Mouse (Mus musculus) midbrain, postnatal 0 days (tissue): ENCODE results near the gene Stab2. TPM values are rescaled to one million over a fixed set of nuclear protein-coding genes. Genes with fewer than 3 reads are reported as not detected.
A peak's percentile ranks its signal among the peaks of the same experiment; 100 is the strongest.

Experiments
- ATAC-seq: fragments of 200-750 bp; cut with Nextera tagmentation; 2 replicates; pipeline ENCODE4 v1.8.0; 2017; ENCODE audit warnings: moderate number of reproducible peaks, mild to moderate bottlenecking, moderate TSS enrichment, moderate library complexity; ENCODE audit not compliant: low FRiP score
- DNase-seq: peaks from one replicate; pipeline ENCODE4 v3.0.0-alpha.2; 2015; ENCODE audit warnings: low spot score
- H3K27ac ChIP-seq: fragments of 300-500 bp; sonication (generic); 2 replicates; pipeline ENCODE4 v1.5.1; 2014; ENCODE audit warnings: low read depth, mild to moderate bottlenecking, low read length, mixed read lengths
- H3K27me3 ChIP-seq: fragments of 300-500 bp; sonication (generic); 2 replicates; pipeline ENCODE4 v1.6.1; 2014; ENCODE audit warnings: low read length, control low read depth, mixed read lengths; ENCODE audit not compliant: insufficient read depth
- H3K36me3 ChIP-seq: fragments of 300-500 bp; sonication (generic); 2 replicates; pipeline ENCODE4 v1.6.1; 2014; ENCODE audit warnings: low read length, control low read depth, mixed read lengths; ENCODE audit not compliant: insufficient read depth
- H3K4me1 ChIP-seq: fragments of 300-500 bp; sonication (generic); 2 replicates; pipeline ENCODE4 v1.6.1; 2014; ENCODE audit warnings: mild to moderate bottlenecking, control low read depth, antibody characterized with exemption, low read length, mixed read lengths; ENCODE audit not compliant: insufficient read depth
- H3K4me2 ChIP-seq: fragments of 300-500 bp; sonication (generic); 2 replicates; pipeline ENCODE4 v1.6.1; 2014; ENCODE audit warnings: low read depth, mild to moderate bottlenecking, low read length, mixed read lengths; ENCODE audit not compliant: poor library complexity, severe bottlenecking
- H3K4me3 ChIP-seq: fragments of 300-500 bp; sonication (generic); 2 replicates; pipeline ENCODE4 v1.5.1; 2014; ENCODE audit warnings: low read depth, mild to moderate bottlenecking, low read length, moderate library complexity
- H3K9ac ChIP-seq: fragments of 300-500 bp; sonication (generic); replicated peaks from 2 replicates; pipeline ENCODE4 v1.6.1; 2014; ENCODE audit warnings: mild to moderate bottlenecking, low read length, moderate library complexity, mixed read lengths; ENCODE audit not compliant: poor library complexity, severe bottlenecking
- H3K9me3 ChIP-seq: fragments of 300-500 bp; sonication (generic); 2 replicates; pipeline ENCODE4 v1.6.1; 2016; ENCODE audit warnings: low read length, control low read depth
- CTCF ChIP-seq: IDR thresholded peaks from 2 replicates; pipeline ENCODE4 v1.5.1; 2016; ENCODE audit warnings: antibody characterized with exemption, mild to moderate bottlenecking
- WGBS: fragments of 180-500 bp; shearing (Covaris S2); extraction: QIAGEN DNeasy Blood & Tissue Kit; methylation state at CpG from one replicate; pipeline ENCODE4 v1.1.7; 2014; 5-methylcytosine and 5-hydroxymethylcytosine counted together
- polyA plus RNA-seq: library from polyadenylated mRNA; unstranded; fragments of >200 nt; fragmentation: Nextera tagmentation; extraction: Ambion mirVana; gene quantifications from 2 replicates; pipeline ENCODE4 v1.2.1, GENCODE M21; 2015
- total RNA-seq: library from RNA; depleted of rRNA; stranded (reverse); fragments of >200 nt; gene quantifications from 2 replicates; pipeline ENCODE4 v1.2.3, GENCODE M21; 2014

Gene Stab2
- total and polyA plus RNA-seq, 2 experiments from 2014 or later = 0.05 to 0.41 TPM

- H3K4me3 ChIP-seq = no peak overlapping the region
- peak; percentile 48 for TF ChIP-seq CTCF
- WGBS = 89% methylated on average over 6 of the region's 6 CpGs
- H3K9me3 ChIP-seq = no peaks in the 10 kb centered on the region
- H3K9ac ChIP-seq = no peak overlapping the region
- no peaks in the 10 kb centered on the region for H3K4me1 ChIP-seq
- no peak overlapping the region for H3K4me2 ChIP-seq
- DNase-seq (no peak), ATAC-seq (no peak)
- no peaks in the 10 kb centered on the region for H3K36me3 ChIP-seq
- H3K27me3 ChIP-seq = no peaks in the 10 kb centered on the region
- no peak overlapping the region for H3K27ac ChIP-seq
Observed at GRCm38 (mm10) chr10:86863429-86863828, 144.4 kb downstream of the Stab2 start.

DNA sequence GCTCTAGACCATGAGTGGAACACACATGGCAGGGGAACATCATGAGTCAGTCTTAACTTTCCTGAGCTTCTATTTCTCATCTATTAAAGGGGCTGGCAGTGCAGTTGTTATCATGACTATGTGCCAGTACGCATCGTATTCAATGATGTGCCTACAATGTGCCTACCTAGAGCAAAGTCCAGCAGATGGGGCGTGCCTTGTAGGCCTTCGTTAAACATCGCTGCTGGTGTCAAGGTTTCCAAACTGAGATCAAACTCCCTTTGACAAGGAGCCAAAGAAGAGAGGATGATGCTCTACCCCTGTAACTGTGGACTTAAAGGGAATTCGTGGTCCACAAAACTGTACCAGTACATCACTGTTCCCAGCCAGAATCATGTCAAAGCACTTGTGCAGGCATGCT, 145.3 kb downstream of the Stab2 start:
- H3K4me1 ChIP-seq = no peaks in the 10 kb centered on the region
- no peak for TF ChIP-seq CTCF
- H3K4me3 ChIP-seq = no peak overlapping the region
- no peak overlapping the region for H3K9ac ChIP-seq
- 88% methylated on average over 6 of the region's 6 CpGs for WGBS
- H3K27ac ChIP-seq = no peak overlapping the region
- no peaks in the 10 kb centered on the region for H3K9me3 ChIP-seq
- ATAC-seq = no peak
- no peaks in the 10 kb centered on the region for H3K36me3 ChIP-seq
- H3K4me2 ChIP-seq = no peak overlapping the region
- no peaks in the 10 kb centered on the region for H3K27me3 ChIP-seq
- no peak for DNase-seq

GRCm38 (mm10) chr10:86860396-86860795, 147.4 kb downstream of the Stab2 start:
- Histone ChIP-seq H3K9me3 (no peaks in the 10 kb centered on the region), H3K4me1 (no peaks in the 10 kb centered on the region), H3K4me2 (no peak overlapping the region), H3K9ac (no peak overlapping the region), H3K4me3 (no peak overlapping the region), H3K36me3 (no peaks in the 10 kb centered on the region), H3K27me3 (no peaks in the 10 kb centered on the region), H3K27ac (no peak overlapping the region)
- no peak for TF ChIP-seq CTCF
- ATAC-seq = no peak
- DNase-seq = no peak
- 77% methylated on average over 4 of the region's 4 CpGs for WGBS

GRCm38 (mm10) chr10:86853433-86853832, 154.4 kb downstream of the Stab2 start:
- no peak overlapping the region for H3K27ac ChIP-seq
- no peaks in the 10 kb centered on the region for H3K27me3 ChIP-seq
- no peak overlapping the region for H3K4me3 ChIP-seq
- no peak overlapping the region for H3K9ac ChIP-seq
- DNase-seq (no peak), ATAC-seq (no peak)
- no peaks in the 10 kb centered on the region for H3K9me3 ChIP-seq
- no peaks in the 10 kb centered on the region for H3K36me3 ChIP-seq
- no peaks in the 10 kb centered on the region for H3K4me1 ChIP-seq
- no peak overlapping the region for H3K4me2 ChIP-seq
- WGBS = 80% methylated on average over 3 of the region's 3 CpGs
- no peak for TF ChIP-seq CTCF

DNA sequence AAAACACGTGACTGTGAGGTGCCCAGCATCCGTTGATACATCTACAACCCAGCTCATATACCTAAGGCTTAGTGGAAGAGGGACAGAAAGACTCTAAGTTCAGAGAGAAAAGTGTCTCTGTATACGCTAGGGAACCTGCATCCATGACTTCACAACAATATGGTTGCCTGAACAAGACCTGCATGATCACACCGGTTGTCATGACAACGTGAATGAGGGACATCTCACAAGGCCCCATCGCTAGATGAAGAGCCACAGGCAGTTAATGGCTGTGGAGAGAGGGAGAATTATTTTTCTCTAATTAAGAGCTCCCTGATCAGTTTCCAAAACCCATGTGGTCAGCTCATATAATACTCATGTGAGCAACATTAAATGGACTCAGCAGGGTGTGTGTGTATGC, 155.7 kb downstream of the Stab2 start:
- Histone ChIP-seq H3K27ac (no peak overlapping the region), H3K36me3 (no peaks in the 10 kb centered on the region), H3K9me3 (no peaks in the 10 kb centered on the region), H3K9ac (no peak overlapping the region), H3K27me3 (no peaks in the 10 kb centered on the region), H3K4me2 (no peak overlapping the region), H3K4me1 (no peaks in the 10 kb centered on the region), H3K4me3 (no peak overlapping the region)
- peak; percentile 46 for DNase-seq
- TF ChIP-seq CTCF = no peak
- WGBS = 66% methylated on average over 6 of the region's 6 CpGs
- ATAC-seq = peak; percentile 51; the same call in 1 of the 2 replicates

DNA sequence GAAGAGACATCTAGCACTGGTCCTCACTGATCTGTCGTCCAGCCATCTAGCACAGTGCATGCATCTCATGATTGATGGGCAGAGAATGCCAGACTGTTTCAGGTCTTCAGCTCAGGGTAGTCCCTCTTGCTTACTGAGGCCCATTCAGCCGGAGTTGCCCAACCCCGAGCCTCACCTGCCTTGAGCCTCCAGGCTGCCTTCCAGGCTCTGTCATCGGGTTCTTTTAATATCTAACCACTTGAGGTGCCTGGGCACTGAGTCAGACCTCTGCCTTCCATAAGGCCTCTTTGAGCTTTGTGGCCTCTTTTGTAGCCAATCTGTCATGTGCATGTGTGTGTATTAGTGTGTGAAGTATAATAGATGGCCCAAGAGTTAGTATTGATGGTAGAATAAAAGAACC, 158.3 kb downstream of the Stab2 start:
- H3K4me3 ChIP-seq = no peak overlapping the region
- no peak overlapping the region for H3K27ac ChIP-seq
- no peaks in the 10 kb centered on the region for H3K27me3 ChIP-seq
- ATAC-seq = no peak
- no peak overlapping the region for H3K9ac ChIP-seq
- no peak for DNase-seq
- WGBS = 78% methylated on average over 4 of the region's 4 CpGs
- no peak for TF ChIP-seq CTCF
- no peaks in the 10 kb centered on the region for H3K36me3 ChIP-seq
- H3K4me1 ChIP-seq = no peaks in the 10 kb centered on the region
- no peaks in the 10 kb centered on the region for H3K9me3 ChIP-seq
- no peak overlapping the region for H3K4me2 ChIP-seq
